Mouse (Mus musculus): ENCODE measurements around the gene Chrna9.

The Chrna9 gene

GRCm38 (mm10) chr5:65934783-65935182 lies at the start of gene Chrna9:
Chrna9 (plus strand) TSS chr5:65934921.
- DNase-seq (ENCODE audit: low spot score) = no peak

- no peak for DNase-seq (ENCODE audit: low spot score)
These were observed 48.9 kb upstream of the Chrna9 start for GRCm38 (mm10) chr5:65885699-65886443.

GRCm38 (mm10) chr5:65888102-65888501 lies 46.6 kb upstream of the Chrna9 start:
- DNase-seq (ENCODE audit: low spot score) = no peak

GRCm38 (mm10) chr5:65888998-65889397 lies 45.7 kb upstream of the Chrna9 start:
- no peak for DNase-seq (ENCODE audit: low spot score)

GRCm38 (mm10) chr5:65891251-65891826 lies 43.4 kb upstream of the Chrna9 start:
- no peak for DNase-seq (ENCODE audit: low spot score)

GRCm38 (mm10) chr5:65895121-65895692 lies 39.5 kb upstream of the Chrna9 start:
- no peak for DNase-seq (ENCODE audit: low spot score)

- DNase-seq (ENCODE audit: low spot score) = no peak
These were observed 39.0 kb upstream of the Chrna9 start for GRCm38 (mm10) chr5:65895764-65896163.

- no peak for DNase-seq (ENCODE audit: low spot score)
These were observed 37.0 kb upstream of the Chrna9 start for GRCm38 (mm10) chr5:65897731-65898130.

- no peak for DNase-seq (ENCODE audit: low spot score)
These were observed 36.0 kb upstream of the Chrna9 start for GRCm38 (mm10) chr5:65898683-65899082.

GRCm38 (mm10) chr5:65900113-65900512 lies 34.6 kb upstream of the Chrna9 start:
- no peak for DNase-seq (ENCODE audit: low spot score)

- DNase-seq (ENCODE audit: low spot score) = no peak
These were observed 33.9 kb upstream of the Chrna9 start for GRCm38 (mm10) chr5:65900862-65901265.

GRCm38 (mm10) chr5:65901868-65902418 lies 32.8 kb upstream of the Chrna9 start:
- no peak for DNase-seq (ENCODE audit: low spot score)

GRCm38 (mm10) chr5:65902811-65903210 lies 31.9 kb upstream of the Chrna9 start:
- DNase-seq (ENCODE audit: low spot score) = no peak

- no peak for DNase-seq (ENCODE audit: low spot score)
These were observed 30.2 kb upstream of the Chrna9 start for GRCm38 (mm10) chr5:65904476-65904875.

- DNase-seq (ENCODE audit: low spot score) = no peak
These were observed 26.0 kb upstream of the Chrna9 start for GRCm38 (mm10) chr5:65908751-65909150.

- DNase-seq (ENCODE audit: low spot score) = no peak
These were observed 25.4 kb upstream of the Chrna9 start for GRCm38 (mm10) chr5:65909321-65909720.

- no peak for DNase-seq (ENCODE audit: low spot score)
These were observed 24.3 kb upstream of the Chrna9 start for GRCm38 (mm10) chr5:65910398-65910797.

GRCm38 (mm10) chr5:65911676-65912075 lies 23.0 kb upstream of the Chrna9 start:
- no peak for DNase-seq (ENCODE audit: low spot score)

GRCm38 (mm10) chr5:65912201-65912600 lies 22.5 kb upstream of the Chrna9 start:
- DNase-seq (ENCODE audit: low spot score) = no peak

- no peak for DNase-seq (ENCODE audit: low spot score)
These were observed 21.6 kb upstream of the Chrna9 start for GRCm38 (mm10) chr5:65913126-65913525.

- no peak for DNase-seq (ENCODE audit: low spot score)
These were observed 20.4 kb upstream of the Chrna9 start for GRCm38 (mm10) chr5:65914342-65914741.

GRCm38 (mm10) chr5:65916930-65917329 lies 17.8 kb upstream of the Chrna9 start:
- DNase-seq (ENCODE audit: low spot score) = no peak

- DNase-seq (ENCODE audit: low spot score) = no peak
These were observed 16.1 kb upstream of the Chrna9 start for GRCm38 (mm10) chr5:65918601-65919000.

All from urinary bladder, postnatal 10 days (tissue).